Mouse (Mus musculus): Measurements from ENCODE around the gene Tlr7. TPM values are rescaled to one million over a fixed set of nuclear protein-coding genes. Genes with fewer than 3 reads are reported as not detected.

The Tlr7 gene
- polyA plus RNA-seq, 1 experiment from 2014 or later = 1.1 TPM

GRCm38 (mm10) chrX:167341811-167342210, 11.5 kb upstream of the Tlr7 start:
- H3K4me3 ChIP-seq (ENCODE audit: low read depth, low read length) = no peak overlapping the region
- H3K27me3 ChIP-seq (replicated peaks; ENCODE audit: control insufficient read depth, insufficient read depth, low read length) = no peaks in the 10 kb centered on the region; the same call in 1 of the 2 replicates
- H3K9ac ChIP-seq (ENCODE audit: low read depth, low read length) = no peak overlapping the region
- H3K36me3 ChIP-seq (ENCODE audit: control insufficient read depth, insufficient read depth, low read length) = no peaks in the 10 kb centered on the region
- H3K9me3 ChIP-seq (ENCODE audit: control insufficient read depth, low read length) = no peaks in the 10 kb centered on the region
- H3K4me1 ChIP-seq (replicated peaks; ENCODE audit: control insufficient read depth, insufficient read depth, low read length) = no peaks in the 10 kb centered on the region
- H3K27ac ChIP-seq (ENCODE audit: low read depth, low read length) = no peak overlapping the region
- DNase-seq (ENCODE audit: low spot score) (no peak), ATAC-seq (replicated peaks; ENCODE audit: low FRiP score) (no peak)
- 79% methylated on average over 3 of the region's 3 CpGs for WGBS
- no peak overlapping the region for H3K4me2 ChIP-seq

GRCm38 (mm10) chrX:167340190-167340589, 9.8 kb upstream of the Tlr7 start:
- no peaks in the 10 kb centered on the region; the same call in 1 of the 2 replicates for H3K27me3 ChIP-seq (replicated peaks; ENCODE audit: control insufficient read depth, insufficient read depth, low read length)
- DNase-seq (ENCODE audit: low spot score) (no peak), ATAC-seq (replicated peaks; ENCODE audit: low FRiP score) (no peak)
- no peak overlapping the region for H3K9ac ChIP-seq (ENCODE audit: low read depth, low read length)
- 88% methylated on average over 2 of the region's 2 CpGs for WGBS
- no peaks in the 10 kb centered on the region for H3K36me3 ChIP-seq (ENCODE audit: control insufficient read depth, insufficient read depth, low read length)
- H3K4me3 ChIP-seq (ENCODE audit: low read depth, low read length) = no peak overlapping the region
- no peak overlapping the region for H3K27ac ChIP-seq (ENCODE audit: low read depth, low read length)
- no peaks in the 10 kb centered on the region for H3K4me1 ChIP-seq (replicated peaks; ENCODE audit: control insufficient read depth, insufficient read depth, low read length)
- no peaks in the 10 kb centered on the region for H3K9me3 ChIP-seq (ENCODE audit: control insufficient read depth, low read length)
- H3K4me2 ChIP-seq = no peak overlapping the region

GRCm38 (mm10) chrX:167337990-167338389, 7.6 kb upstream of the Tlr7 start:
- no peak overlapping the region for H3K27ac ChIP-seq (ENCODE audit: low read depth, low read length)
- DNase-seq (ENCODE audit: low spot score) (no peak), ATAC-seq (replicated peaks; ENCODE audit: low FRiP score) (no peak)
- H3K4me2 ChIP-seq = no peak overlapping the region
- H3K4me3 ChIP-seq (ENCODE audit: low read depth, low read length) = no peak overlapping the region
- WGBS = 96% methylated on average over 1 of the region's 1 CpGs
- H3K9me3 ChIP-seq (ENCODE audit: control insufficient read depth, low read length) = no peaks in the 10 kb centered on the region
- H3K4me1 ChIP-seq (replicated peaks; ENCODE audit: control insufficient read depth, insufficient read depth, low read length) = no peaks in the 10 kb centered on the region
- no peak overlapping the region for H3K9ac ChIP-seq (ENCODE audit: low read depth, low read length)
- H3K36me3 ChIP-seq (ENCODE audit: control insufficient read depth, insufficient read depth, low read length) = no peaks in the 10 kb centered on the region
- H3K27me3 ChIP-seq (replicated peaks; ENCODE audit: control insufficient read depth, insufficient read depth, low read length) = no peaks in the 10 kb centered on the region; the same call in 1 of the 2 replicates

GRCm38 (mm10) chrX:167334571-167334970, 4.2 kb upstream of the Tlr7 start:
- Histone ChIP-seq H3K9me3 (ENCODE audit: control insufficient read depth, low read length) (no peaks in the 10 kb centered on the region), H3K36me3 (ENCODE audit: control insufficient read depth, insufficient read depth, low read length) (no peaks in the 10 kb centered on the region), H3K27me3 (replicated peaks; ENCODE audit: control insufficient read depth, insufficient read depth, low read length) (no peaks in the 10 kb centered on the region), H3K9ac (ENCODE audit: low read depth, low read length) (no peak overlapping the region), H3K27ac (ENCODE audit: low read depth, low read length) (no peak overlapping the region), H3K4me1 (replicated peaks; ENCODE audit: control insufficient read depth, insufficient read depth, low read length) (no peaks in the 10 kb centered on the region), H3K4me3 (ENCODE audit: low read depth, low read length) (no peak overlapping the region), H3K4me2 (no peak overlapping the region)
- ATAC-seq (replicated peaks; ENCODE audit: low FRiP score) = no peak
- WGBS = 70% methylated on average over 1 of the region's 1 CpGs
- DNase-seq (ENCODE audit: low spot score) = no peak

GRCm38 (mm10) chrX:167332607-167333006, 2.2 kb upstream of the Tlr7 start:
- Histone ChIP-seq H3K27ac (ENCODE audit: low read depth, low read length) (no peak overlapping the region), H3K9ac (ENCODE audit: low read depth, low read length) (no peak overlapping the region), H3K4me3 (ENCODE audit: low read depth, low read length) (no peak overlapping the region), H3K4me1 (replicated peaks; ENCODE audit: control insufficient read depth, insufficient read depth, low read length) (no peaks in the 10 kb centered on the region), H3K36me3 (ENCODE audit: control insufficient read depth, insufficient read depth, low read length) (no peaks in the 10 kb centered on the region), H3K4me2 (no peak overlapping the region), H3K9me3 (ENCODE audit: control insufficient read depth, low read length) (no peaks in the 10 kb centered on the region), H3K27me3 (replicated peaks; ENCODE audit: control insufficient read depth, insufficient read depth, low read length) (0 out of 2 replicates have a peak, but pooled peaks cover 2% of the 10 kb centered on the region)
- WGBS = 33% methylated on average over 1 of the region's 1 CpGs
- DNase-seq (ENCODE audit: low spot score) = no peak
- ATAC-seq (replicated peaks; ENCODE audit: low FRiP score) = peak; percentile 76

GRCm38 (mm10) chrX:167330993-167331392, 635 bp upstream of the Tlr7 start:
- Histone ChIP-seq H3K9me3 (ENCODE audit: control insufficient read depth, low read length) (no peaks in the 10 kb centered on the region), H3K36me3 (ENCODE audit: control insufficient read depth, insufficient read depth, low read length) (no peaks in the 10 kb centered on the region), H3K9ac (ENCODE audit: low read depth, low read length) (no peak overlapping the region), H3K4me1 (replicated peaks; ENCODE audit: control insufficient read depth, insufficient read depth, low read length) (no peaks in the 10 kb centered on the region), H3K4me3 (ENCODE audit: low read depth, low read length) (no peak overlapping the region), H3K27me3 (replicated peaks; ENCODE audit: control insufficient read depth, insufficient read depth, low read length) (0 out of 2 replicates have a peak, but pooled peaks cover 2% of the 10 kb centered on the region), H3K27ac (ENCODE audit: low read depth, low read length) (no peak overlapping the region), H3K4me2 (no peak overlapping the region)
- no peak for DNase-seq (ENCODE audit: low spot score)
- no peak for ATAC-seq (replicated peaks; ENCODE audit: low FRiP score)
- WGBS = 55% methylated on average over 4 of the region's 4 CpGs

- 0 out of 2 replicates have a peak, but pooled peaks cover 2% of the 10 kb centered on the region for H3K27me3 ChIP-seq (replicated peaks; ENCODE audit: control insufficient read depth, insufficient read depth, low read length)
- 79% methylated on average over 1 of the region's 1 CpGs for WGBS
- H3K4me3 ChIP-seq (ENCODE audit: low read depth, low read length) = no peak overlapping the region
- no peaks in the 10 kb centered on the region for H3K9me3 ChIP-seq (ENCODE audit: control insufficient read depth, low read length)
- H3K36me3 ChIP-seq (ENCODE audit: control insufficient read depth, insufficient read depth, low read length) = no peaks in the 10 kb centered on the region
- H3K27ac ChIP-seq (ENCODE audit: low read depth, low read length) = no peak overlapping the region
- H3K4me1 ChIP-seq (replicated peaks; ENCODE audit: control insufficient read depth, insufficient read depth, low read length) = no peaks in the 10 kb centered on the region
- no peak overlapping the region for H3K9ac ChIP-seq (ENCODE audit: low read depth, low read length)
- DNase-seq (ENCODE audit: low spot score) (no peak), ATAC-seq (replicated peaks; ENCODE audit: low FRiP score) (no peak)
- no peak overlapping the region for H3K4me2 ChIP-seq
Measured at GRCm38 (mm10) chrX:167329620-167330019, 738 bp downstream of the Tlr7 start.

GRCm38 (mm10) chrX:167329098-167329497, 1.3 kb downstream of the Tlr7 start:
- H3K27ac ChIP-seq (ENCODE audit: low read depth, low read length) = no peak overlapping the region
- no peaks in the 10 kb centered on the region for H3K9me3 ChIP-seq (ENCODE audit: control insufficient read depth, low read length)
- DNase-seq (ENCODE audit: low spot score) (no peak), ATAC-seq (replicated peaks; ENCODE audit: low FRiP score) (no peak)
- WGBS = 59% methylated on average over 1 of the region's 1 CpGs
- no peak overlapping the region for H3K4me3 ChIP-seq (ENCODE audit: low read depth, low read length)
- H3K36me3 ChIP-seq (ENCODE audit: control insufficient read depth, insufficient read depth, low read length) = no peaks in the 10 kb centered on the region
- H3K4me1 ChIP-seq (replicated peaks; ENCODE audit: control insufficient read depth, insufficient read depth, low read length) = no peaks in the 10 kb centered on the region
- H3K4me2 ChIP-seq = no peak overlapping the region
- H3K27me3 ChIP-seq (replicated peaks; ENCODE audit: control insufficient read depth, insufficient read depth, low read length) = 0 out of 2 replicates have a peak, but pooled peaks cover 2% of the 10 kb centered on the region
- H3K9ac ChIP-seq (ENCODE audit: low read depth, low read length) = no peak overlapping the region

GRCm38 (mm10) chrX:167328519-167328918, 1.8 kb downstream of the Tlr7 start:
- no peaks in the 10 kb centered on the region for H3K36me3 ChIP-seq (ENCODE audit: control insufficient read depth, insufficient read depth, low read length)
- DNase-seq (ENCODE audit: low spot score) = no peak
- no peak overlapping the region for H3K4me3 ChIP-seq (ENCODE audit: low read depth, low read length)
- no peak for ATAC-seq (replicated peaks; ENCODE audit: low FRiP score)
- H3K4me2 ChIP-seq = no peak overlapping the region
- H3K9ac ChIP-seq (ENCODE audit: low read depth, low read length) = no peak overlapping the region
- 0 out of 2 replicates have a peak, but pooled peaks cover 2% of the 10 kb centered on the region for H3K27me3 ChIP-seq (replicated peaks; ENCODE audit: control insufficient read depth, insufficient read depth, low read length)
- WGBS = 73% methylated on average over 3 of the region's 3 CpGs
- H3K27ac ChIP-seq (ENCODE audit: low read depth, low read length) = no peak overlapping the region
- no peaks in the 10 kb centered on the region for H3K9me3 ChIP-seq (ENCODE audit: control insufficient read depth, low read length)
- no peaks in the 10 kb centered on the region for H3K4me1 ChIP-seq (replicated peaks; ENCODE audit: control insufficient read depth, insufficient read depth, low read length)
